Mouse (Mus musculus) MN1 (cell line): ENCODE measurements around the gene Slc25a13.
A peak's percentile ranks its signal among the peaks of the same experiment; 100 is the strongest.
"Not testable (repeated sequence)": the region's sequence is repeated elsewhere in the genome, so short reads cannot be mapped to it uniquely, and the experiment has no call there.

Source experiments
- DNase-seq: peaks from one replicate; pipeline ENCODE4 v3.0.0-alpha.2; 2016; ENCODE audit warnings: low spot score

Gene Slc25a13

DNA sequence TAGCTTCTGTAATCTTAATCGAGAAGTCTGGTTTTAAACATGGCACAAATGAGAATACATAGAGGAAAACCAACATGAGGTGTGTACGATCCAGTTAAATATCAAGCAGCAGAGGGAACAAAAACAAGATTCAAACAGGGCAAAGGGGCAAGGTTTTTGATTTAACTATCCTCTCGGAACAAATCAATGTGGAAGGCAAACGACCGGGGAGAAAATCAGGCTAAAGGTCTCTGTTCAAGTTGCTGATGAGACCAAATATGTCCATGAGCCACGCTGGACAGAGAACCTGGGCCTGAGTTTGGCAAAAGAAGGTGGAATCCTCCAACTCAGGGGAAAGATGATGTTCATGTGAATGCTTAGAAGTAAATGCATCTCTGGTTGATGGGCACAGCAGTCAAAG is 14.5 kb downstream of the Slc25a13 start:
- DNase-seq: no peak

DNA sequence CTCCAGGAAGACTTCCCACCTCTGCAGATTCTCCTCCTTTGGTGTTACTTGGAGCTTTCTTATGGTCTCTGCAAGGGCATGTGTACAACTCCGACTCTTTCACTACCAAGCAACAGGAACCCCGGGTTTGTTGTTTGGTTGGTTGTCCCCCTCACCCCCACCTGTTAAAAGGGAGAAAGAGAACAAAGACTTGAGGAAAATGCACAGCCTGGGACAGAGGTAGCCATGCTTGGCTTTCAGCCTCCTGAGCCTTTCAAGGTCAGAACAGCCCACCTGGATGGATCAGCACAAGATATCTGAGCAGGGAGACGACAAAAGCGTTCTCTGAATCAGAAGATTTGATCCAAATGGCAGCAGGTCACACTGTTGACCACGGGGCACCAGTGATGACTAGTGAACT is 15.0 kb downstream of the Slc25a13 start:
- DNase-seq: no peak

DNA sequence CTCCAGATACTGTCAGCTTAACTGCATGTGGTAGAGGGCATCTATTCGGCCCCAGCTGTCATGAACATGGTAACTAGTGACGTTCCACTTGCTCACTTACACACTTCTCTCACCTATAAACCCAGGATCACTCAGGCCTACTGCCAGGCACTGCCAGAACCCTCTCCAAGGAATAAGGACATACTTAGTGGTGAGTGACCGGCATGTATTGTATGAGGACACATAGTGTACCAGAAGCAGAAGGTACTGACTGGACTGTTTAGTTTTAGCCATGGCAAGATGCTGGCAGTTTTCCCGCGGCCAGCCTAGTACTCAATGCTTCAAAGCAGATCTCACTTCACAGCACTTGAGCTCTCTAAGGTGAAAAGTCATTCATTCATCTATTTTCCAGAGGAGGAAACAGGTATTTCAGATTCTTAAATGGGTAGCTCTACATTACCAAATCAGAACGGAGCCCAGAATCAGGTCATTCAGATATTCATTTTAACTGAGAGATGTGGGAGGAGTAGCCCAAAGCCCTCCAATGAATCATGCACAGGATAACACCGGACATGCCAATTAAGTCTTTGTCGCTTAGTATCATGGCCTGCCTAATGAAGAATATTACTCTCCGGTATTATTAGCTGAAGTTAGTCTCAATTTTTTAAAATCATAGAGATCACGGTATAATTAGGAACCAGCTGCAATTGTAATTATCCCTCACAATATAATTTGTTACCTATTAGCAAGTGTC is 17.7 kb downstream of the Slc25a13 start:
- no peak for DNase-seq

DNA sequence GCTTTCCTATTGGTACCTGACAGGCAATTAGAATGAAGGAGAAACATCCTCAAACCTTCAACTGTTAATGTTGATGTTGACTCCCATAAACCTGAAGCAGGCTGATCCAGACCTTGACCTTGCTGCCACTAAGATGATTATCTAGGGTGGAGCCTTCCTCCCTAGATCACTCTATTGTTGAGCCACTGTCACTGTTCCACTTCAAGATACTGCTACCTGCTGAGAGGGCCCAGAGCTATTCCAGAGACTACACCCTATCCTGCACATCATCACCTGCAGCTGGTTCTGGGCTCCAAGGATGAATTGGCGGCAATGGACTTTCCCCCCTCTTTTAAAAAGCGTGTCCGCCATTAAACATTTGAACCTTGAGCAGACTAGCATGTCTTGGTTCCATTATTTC is 18.9 kb downstream of the Slc25a13 start:
- DNase-seq: not testable (repeated sequence)

DNA sequence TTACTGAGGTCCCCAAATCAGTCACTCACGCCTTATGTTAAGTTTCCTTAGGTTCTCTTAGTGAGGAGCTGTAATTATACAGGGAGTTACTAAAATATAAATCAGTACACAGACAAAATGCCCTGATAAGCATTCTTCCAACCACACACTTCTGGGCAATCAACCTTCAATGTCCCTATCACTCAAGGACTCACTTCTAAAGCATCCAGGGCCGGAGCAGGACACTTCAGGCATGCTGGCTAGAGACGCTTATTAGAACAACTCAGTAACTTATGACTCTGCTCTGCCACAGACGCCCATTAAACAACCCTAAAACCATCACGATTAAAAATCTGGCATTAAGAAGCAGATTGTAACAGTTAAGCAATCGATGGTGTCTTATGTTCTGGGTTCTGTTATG is 19.6 kb downstream of the Slc25a13 start:
- DNase-seq: no peak

DNA sequence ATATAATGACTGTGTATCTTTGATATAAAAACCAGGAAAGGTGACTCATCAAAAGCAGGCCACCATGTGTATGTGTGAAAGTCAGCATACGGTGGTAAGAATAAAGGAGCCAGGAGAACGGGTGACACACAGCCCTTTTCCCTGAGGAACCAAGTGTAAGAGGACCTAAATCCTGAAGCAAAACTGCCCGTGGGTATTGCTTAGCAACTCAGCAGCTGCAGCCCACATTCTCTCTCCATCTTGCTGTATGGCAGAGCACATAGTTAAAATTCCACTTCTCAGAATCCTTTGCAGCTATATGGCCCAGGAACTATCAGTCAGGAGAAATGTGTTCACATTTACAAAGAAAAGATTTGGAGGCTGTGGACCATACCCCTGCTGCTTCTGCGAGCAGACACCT is 20.4 kb downstream of the Slc25a13 start:
- DNase-seq: no peak

DNA sequence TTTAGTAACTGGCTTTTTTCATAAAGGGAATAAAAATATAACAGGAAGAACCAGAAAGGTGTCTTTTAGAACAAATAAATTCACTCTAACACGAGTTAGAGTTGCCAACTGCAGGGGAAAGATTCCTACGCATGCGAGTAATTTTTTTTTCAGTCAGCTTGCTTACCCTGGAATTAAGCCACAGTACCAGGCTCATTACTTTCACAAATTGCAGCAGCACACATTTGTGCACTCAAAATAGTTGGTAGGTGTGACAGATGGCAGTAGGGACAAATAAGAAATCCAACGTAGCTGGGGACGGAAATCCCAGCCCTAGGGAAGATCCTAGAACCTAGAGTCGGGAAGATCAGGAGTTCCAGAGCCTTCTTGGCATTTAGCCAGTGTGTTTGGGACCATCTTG is 22.1 kb downstream of the Slc25a13 start:
- DNase-seq: no peak

DNA sequence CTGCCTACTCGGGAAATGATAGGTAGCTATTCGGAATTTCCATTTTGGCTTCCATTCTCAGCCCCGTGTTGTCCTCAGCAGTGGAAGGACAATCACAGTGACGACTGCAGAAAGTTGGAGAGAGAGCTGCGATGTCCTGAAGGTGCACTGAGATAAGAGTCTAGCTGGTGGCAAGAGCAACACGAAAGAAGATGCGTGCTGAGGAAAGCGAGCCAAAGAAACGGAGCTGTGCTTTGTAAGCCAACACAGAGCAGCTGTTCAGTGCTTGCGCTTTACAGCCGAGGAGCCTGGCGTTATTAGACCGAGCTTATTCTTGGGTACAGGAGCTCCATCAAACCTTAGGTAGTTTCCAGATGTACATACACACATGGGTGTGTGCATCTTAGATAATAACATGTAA is 23.1 kb downstream of the Slc25a13 start:
- no peak for DNase-seq

DNA sequence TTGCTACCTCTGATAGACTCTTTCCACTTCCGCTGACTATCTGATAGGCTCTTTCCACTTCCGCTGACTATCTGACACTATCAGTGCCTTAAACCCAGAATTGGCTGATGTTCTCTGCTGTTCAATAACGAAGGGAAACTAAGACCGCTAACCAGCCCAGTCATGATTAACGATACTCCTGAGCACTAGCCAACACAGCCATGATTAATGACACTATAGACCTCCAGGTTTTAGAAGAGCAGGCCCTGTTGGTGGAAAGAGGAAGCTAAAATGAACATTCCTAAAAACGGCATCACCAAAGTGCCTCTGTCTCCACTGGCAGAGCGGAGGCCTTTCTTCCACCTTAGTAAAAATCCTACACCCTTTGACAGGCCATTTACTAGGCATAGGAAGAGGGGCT is 24.6 kb downstream of the Slc25a13 start:
- DNase-seq: no peak

DNA sequence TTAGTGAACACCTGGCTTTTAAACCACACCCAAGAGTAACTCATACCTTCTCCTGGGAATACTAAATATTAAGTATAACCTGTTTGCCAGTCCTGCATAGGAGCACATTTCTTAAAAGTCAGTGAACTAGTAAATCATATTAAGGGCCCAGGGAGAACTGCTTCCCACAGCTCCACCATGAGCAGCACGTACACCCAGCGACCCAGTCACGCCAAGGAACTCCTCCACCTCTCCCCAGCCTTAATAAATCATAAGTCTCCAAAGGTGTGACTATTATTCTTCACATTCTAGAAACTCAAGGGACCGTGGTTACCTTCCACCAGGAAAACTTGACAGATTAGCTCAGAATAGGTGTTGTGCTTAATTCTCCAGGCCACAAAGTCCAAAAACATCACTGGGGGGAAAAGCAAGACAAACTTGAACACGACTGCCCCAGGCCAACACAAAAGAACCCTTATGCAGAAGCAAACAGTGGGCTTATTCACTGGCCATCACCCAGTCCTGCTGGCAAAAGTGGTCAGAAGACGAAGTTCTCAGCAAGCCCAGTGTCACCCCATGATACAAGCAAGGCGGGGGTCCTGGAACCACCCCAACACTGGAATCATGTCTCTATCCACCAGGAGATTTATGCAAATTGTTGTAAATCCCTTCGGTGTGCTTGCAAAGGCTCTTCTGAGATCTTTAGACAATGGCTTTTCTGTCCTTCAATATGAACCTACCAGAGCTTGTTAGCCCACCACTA is 25.2 kb downstream of the Slc25a13 start:
- no peak for DNase-seq

DNA sequence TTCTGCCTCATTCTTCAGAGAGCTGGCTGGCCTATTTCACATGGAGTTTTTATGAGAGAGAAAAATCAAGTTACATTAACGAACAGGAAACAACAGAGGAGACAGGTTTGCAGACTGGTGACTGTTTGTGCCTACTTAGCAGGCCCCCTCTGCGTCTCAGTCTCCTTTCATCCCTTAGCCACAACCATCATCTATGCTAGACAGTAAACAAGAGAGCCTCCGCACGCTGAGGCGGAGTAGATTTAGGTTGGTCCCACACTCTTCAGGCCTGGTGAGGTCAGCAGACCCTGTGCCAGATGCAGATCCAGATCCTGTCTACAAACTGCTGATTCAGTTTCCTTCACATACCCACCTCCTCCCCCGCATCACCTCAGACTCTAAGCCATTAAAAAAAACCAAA is 28.0 kb downstream of the Slc25a13 start:
- DNase-seq: no peak

DNA sequence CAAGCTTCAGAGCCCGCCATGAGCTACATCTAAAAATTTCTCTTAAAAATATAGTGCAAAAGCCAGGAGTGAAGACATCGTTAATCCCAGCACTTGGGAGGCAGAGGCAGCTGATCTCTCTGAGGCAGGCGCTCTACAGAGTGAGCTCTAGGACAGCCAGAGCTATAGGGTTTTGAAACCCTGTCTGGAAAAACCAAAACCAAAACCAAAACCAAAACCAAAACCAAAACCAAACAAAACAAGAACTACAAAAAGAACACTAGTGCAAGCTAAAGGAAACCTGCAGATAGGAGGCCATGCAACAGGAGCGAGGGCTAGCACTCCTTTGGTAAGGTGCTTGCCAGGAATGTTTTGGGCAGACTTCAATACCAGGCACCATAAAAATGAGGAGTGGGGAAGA is 30.5 kb downstream of the Slc25a13 start:
- no peak for DNase-seq

DNA sequence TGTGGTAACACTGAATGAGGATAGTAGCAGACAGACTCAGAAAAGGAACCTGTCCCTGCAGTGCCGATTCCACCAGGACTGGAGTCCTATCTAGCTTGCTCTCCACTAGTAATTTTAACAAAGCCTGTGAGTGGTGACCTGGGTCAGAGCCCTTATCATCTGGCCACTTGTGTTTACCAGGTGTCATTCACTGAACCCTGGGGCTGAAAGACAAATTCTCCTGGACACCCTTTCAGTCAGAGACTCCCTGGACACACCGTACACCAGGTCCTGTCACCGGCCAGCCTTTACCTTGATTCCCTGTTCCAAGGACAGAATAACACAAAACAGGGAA is 31.3 kb downstream of the Slc25a13 start:
- DNase-seq: no peak

DNA sequence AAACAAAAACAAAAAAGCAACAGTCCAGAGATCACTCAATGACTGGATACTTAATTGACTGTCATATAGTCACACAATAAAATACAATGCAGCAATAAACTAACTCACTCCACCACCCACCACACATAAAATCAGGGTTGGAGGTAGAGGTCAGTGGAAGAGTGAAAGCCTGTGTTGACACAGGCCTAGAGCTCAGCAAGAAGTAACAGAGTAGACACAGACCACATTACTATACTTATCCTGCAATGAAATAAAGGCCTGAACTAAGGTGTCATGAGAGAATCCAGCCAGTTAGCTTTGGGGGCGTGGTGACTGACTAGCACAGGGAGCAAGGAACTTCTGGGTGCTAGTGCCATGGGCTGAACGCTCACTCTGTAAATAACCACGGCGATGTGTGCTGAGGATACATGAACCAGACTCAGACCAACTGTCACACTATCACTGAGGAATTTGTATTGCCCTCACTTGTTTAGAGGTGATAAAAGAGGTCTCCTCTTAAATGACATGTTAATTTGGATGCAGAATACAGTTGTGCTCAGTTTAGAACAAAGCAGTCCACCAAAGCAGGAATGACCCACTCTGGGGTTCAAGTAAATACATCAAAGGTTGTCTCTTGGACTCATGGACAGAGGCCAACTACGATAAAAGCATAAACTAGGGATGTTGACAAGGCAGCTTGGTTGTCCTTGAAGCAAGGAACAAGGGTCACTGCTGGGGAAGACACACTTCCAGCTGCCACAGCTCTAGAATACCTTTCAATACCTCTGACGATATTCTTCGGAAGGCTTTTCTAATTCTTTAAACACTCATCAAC is 31.8 kb downstream of the Slc25a13 start:
- DNase-seq: no peak

DNA sequence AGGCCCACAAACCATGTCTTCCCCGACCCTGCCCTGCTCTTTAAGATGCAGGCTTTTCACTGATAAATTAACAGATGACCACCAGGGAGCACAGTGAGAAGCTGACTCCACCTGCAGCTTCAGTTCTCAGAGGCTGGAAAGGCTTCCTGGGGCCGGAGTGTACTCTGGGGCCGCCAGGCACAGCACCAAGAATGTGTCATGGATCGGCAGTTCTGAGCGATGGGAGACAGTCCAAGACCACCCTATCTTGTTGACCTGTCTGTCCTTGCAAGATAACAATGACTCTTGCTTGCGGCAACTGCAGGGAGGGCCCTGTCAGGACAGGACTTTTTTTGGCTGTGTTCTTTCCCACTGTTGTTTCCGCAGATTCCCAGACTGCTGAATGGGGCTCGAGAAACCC is 33.4 kb downstream of the Slc25a13 start:
- DNase-seq: no peak

DNA sequence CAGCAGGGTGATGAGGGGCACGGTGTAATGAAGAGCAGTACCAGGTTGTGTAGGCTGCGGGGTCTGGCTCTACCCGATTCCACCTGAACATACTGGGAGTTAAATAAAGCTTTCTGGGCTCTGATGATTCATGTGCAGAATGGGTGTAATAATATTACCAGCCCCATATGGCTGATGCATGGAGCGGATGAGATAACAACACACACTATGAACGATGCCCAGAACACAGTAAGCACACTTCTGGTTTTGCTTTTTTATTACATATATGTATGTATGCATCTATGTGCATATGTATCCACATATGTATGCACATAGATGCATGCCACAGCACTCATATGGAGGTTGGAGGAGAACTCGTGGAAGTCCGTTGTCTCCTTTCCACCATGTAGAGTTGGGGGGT is 34.8 kb downstream of the Slc25a13 start:
- DNase-seq: no peak

DNA sequence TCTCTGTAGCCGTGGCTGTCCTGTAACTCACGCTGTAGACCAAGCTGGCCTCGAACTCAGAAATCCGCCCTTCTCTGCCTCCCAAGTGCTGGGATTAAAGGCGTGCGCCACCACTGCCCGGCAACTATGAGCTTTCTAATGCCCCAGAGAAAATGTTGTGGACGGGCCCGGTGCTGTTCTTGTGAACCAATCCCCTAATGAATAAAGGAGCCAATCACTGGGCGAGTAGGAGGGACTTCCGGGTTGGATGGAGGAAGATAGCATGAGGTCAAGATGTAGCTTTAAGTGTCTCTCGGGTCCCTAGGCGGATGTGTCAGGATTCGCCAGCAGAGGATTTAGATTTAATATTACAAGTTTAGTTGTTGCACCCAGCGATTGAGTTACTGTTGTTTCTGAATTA is 38.6 kb downstream of the Slc25a13 start:
- not testable (repeated sequence) for DNase-seq

DNA sequence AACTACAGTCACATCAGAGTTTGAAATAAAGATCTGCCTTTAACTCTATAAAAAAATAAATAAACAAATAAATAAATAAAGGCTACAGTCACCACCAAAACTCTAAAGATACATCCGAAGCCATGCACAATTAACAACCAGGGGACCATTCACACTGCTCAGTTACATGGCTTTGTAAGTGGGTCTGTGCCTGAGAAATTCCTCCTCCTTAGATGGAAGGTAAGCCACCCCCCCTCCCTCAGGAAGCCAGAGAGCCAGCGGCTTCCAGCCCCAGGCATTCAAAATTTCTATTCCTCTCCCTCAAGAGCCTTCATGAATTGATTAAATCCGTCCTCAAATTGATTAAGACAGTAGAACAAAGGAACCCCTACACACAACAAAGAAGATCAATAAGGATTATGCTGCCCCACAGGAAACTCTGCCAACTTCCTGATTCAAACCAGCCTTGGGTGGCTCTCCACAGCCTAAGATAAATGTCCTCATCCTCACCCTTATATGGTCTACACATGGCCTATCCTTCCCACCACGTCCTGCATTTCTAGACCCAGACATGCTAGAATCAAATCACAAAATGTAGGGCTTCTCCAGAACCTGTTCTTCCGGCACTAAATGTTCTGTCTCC is 41.5 kb downstream of the Slc25a13 start:
- DNase-seq: no peak

DNA sequence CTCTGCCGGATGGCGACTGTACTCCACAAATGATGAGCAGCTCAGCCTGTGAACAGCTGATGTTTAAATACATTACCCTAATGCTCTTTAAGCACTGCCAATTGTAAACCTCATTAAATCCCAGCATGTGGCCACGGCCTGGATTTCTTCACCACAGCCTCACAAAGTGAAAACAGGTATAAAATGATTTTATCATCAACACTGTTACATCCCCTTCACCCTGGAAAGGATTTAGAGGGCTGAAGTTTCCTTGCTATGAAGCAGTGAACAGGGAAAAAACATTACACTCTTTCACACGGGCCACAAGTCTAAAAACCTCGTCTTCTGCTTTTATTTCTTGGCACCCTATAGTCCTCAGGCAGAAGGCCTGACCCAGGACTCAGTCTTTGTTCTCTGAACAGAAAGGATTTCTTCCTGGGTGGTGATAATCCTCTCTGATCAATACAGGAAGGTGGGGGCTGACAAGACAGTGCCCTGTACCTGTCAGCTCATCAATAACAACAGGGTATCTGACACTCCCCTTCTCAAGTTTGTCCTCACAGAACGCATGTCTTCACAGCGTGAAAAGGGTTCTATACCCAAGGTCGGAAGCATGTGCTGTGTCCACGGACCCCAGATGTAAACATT is 42.9 kb downstream of the Slc25a13 start:
- DNase-seq: peak; percentile 10

DNA sequence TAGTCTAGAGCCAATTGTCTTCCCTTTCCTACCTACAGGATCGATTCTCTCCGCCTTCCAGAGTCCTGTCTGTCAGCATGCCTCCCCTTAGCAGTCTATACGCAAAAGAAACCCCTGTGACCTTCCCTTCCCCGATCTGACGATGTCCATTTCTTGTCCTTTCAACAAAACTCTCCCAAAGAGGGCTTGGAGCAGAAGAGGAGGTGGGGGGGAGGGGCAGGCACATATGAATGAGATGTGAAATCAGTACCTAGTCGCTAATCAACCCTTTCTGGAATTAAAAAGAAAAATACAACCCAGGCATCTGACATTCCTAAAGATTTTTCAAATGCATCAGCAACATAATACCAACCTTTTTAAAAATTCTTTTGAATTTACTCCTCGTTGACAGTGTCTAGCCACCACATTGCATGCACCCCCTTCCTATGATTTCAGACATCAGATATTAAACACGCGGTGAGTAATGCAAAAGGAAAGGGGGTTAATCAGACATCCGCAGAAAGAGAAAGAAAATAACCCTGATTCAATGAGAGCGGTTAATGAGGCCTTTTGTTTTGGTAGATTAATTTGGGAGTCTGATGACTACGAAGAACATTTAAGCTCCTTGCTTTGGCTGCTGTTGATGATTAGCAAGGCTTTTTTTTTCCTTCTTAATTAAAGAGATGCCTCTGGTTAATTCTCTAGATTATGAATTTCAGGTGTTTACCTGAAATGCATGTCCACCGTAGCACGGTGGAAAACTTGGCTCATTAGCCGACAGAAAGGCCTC is 43.6 kb downstream of the Slc25a13 start:
- no peak for DNase-seq

DNA sequence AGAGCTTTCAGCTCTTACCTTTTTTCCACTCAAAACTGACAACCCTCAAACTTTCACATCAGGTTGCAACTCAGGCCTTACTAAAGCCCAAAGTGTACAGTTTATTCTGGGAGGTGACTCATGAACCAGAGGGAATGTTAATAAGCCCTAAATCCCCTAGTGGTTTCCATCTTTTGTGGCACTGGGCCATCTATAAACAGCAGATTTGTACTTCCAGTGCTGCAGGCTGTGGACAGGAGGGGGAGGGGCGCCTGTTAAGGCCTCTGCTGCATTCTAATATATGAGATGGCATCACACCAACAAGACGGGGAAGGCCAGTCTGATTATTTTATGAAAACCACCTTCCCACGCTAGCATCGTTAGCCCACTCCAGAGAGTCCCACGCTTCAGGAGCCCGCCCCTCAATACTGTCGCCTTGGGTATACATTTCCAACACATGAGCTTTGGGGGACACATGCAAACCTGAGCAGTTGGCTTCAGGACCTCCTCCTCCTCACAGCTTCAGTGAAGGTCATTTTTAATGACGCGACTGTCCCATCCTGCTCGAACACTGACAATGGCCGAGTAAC is 48.3 kb downstream of the Slc25a13 start:
- DNase-seq: peak; percentile 20
